Mouse (Mus musculus): Measurements from ENCODE around the gene Ppcs. TPM values are rescaled to one million over a fixed set of nuclear protein-coding genes. Genes with fewer than 3 reads are reported as not detected.

The Ppcs gene
- polyA plus RNA-seq, 1 experiment from 2014 or later: 41.6 TPM

DNA sequence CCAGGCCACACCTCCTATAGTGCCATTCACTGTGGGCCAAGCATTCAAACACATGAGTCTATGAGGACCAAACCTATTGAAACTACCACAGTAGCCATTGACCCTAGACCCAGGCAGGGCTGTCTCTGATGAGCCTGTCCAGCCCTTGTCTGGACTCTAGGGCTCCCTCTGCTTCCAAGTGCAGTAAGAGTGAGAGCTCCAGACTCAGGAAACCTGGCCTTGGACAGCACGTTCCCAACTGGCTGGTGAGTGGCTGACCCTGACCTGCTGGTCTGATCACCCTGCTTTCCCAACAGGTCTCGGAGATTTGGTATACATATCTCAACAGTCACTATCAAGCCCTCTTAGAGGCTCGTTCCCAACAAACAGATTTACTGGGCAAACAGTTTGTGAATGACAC lies 25.6 kb upstream of the Ppcs start:
- no peak overlapping the region for H3K9ac ChIP-seq
- no peak overlapping the region for H3K27ac ChIP-seq
- WGBS: 80% methylated on average over 3 of the region's 3 CpGs
- ATAC-seq (replicated peaks; ENCODE audit: low FRiP score): no peak
- no peaks in the 10 kb centered on the region for H3K27me3 ChIP-seq
- no peaks in the 10 kb centered on the region for H3K36me3 ChIP-seq
- no peak overlapping the region for H3K4me3 ChIP-seq (replicated peaks)
- no peaks in the 10 kb centered on the region for H3K9me3 ChIP-seq (replicated peaks)
- no peaks in the 10 kb centered on the region for H3K4me1 ChIP-seq
- no peak overlapping the region for H3K4me2 ChIP-seq

DNA sequence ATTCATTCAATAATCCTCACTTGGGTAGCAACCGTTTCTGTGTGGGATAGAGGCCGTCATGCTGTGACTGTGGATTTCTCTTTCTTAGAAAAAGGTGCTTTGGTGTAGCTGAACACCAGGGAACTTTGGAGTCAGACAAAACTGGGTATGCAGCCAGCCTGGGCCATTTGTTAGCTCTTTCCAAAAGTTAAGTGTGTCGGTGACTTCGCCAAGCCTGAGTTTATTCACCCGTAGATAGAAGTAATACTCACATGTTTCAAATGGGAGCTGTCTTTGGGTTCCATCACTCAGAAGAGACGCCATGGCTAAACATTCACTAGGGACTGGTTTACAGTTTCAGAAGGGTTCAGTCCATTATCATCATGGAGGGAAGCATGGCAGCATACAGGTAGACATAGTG lies 25.0 kb upstream of the Ppcs start:
- peaks cover 4% of the 10 kb centered on the region for H3K4me1 ChIP-seq
- H3K9me3 ChIP-seq (replicated peaks): no peaks in the 10 kb centered on the region
- WGBS: 93% methylated on average over 6 of the region's 6 CpGs

DNA sequence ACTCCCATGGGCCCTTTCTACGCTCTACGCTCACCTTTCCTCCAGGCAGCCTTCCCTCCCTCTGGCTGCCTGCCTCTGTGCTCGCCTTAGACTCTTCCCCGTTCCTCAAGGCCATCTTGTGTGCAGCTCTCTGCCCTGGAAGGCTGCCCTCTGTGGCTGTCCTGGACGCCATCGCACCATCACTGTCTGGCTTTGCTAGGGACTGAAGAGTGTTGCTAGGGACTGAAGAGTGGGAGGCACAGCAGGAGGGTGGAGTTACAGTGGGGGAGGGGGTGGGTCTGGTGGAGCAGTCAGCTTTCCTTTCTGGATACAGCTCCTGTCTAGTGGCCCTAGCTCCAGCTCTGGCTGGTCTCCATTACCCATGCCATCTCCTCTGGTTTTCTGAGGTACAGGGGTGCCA lies 20.3 kb upstream of the Ppcs start:
- no peaks in the 10 kb centered on the region for H3K36me3 ChIP-seq
- H3K4me1 ChIP-seq: peaks cover 4% of the 10 kb centered on the region
- H3K9ac ChIP-seq: no peak overlapping the region
- H3K27me3 ChIP-seq: no peaks in the 10 kb centered on the region
- H3K9me3 ChIP-seq (replicated peaks): no peaks in the 10 kb centered on the region
- 31% methylated on average over 6 of the region's 6 CpGs for WGBS
- 0 out of 2 replicates have a peak overlapping the region, but pooled peaks have one; percentile 9 for H3K4me2 ChIP-seq
- no peak overlapping the region for H3K4me3 ChIP-seq (replicated peaks)
- ATAC-seq (replicated peaks; ENCODE audit: low FRiP score): peak; percentile 52; the same call in 1 of the 2 replicates
- no peak overlapping the region for H3K27ac ChIP-seq

More for the DNA sequence above, 25.0 kb upstream of the Ppcs start:
- no peak for ATAC-seq (replicated peaks; ENCODE audit: low FRiP score)
- Histone ChIP-seq H3K4me2 (no peak overlapping the region), H3K27ac (no peak overlapping the region), H3K36me3 (no peaks in the 10 kb centered on the region), H3K4me3 (replicated peaks) (no peak overlapping the region), H3K27me3 (no peaks in the 10 kb centered on the region), H3K9ac (no peak overlapping the region)

DNA sequence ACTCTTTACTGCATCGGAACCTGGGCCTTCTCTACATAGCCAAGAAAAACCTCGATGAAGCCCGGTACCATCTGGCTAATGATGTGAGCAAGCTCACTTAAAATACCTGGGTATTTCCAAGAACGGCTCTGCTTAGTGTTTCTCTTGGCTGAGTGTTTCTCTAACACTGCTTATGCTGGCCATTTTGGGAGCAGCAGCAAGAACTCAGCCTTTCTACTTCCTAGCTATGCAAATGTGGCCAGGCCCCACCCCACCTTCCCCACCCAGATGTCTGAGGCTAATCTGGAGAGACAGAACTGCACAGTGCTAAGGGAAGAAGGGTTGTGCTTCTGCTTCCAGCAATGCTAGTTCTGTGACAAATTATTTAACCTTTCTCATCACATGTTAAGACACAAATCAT lies 19.6 kb upstream of the Ppcs start:
- WGBS: 89% methylated on average over 4 of the region's 4 CpGs
- Histone ChIP-seq H3K27me3 (no peaks in the 10 kb centered on the region), H3K9me3 (replicated peaks) (no peaks in the 10 kb centered on the region), H3K36me3 (no peaks in the 10 kb centered on the region), H3K4me1 (peaks cover 4% of the 10 kb centered on the region), H3K27ac (no peak overlapping the region), H3K9ac (no peak overlapping the region), H3K4me3 (replicated peaks) (no peak overlapping the region), H3K4me2 (no peak overlapping the region)
- no peak for ATAC-seq (replicated peaks; ENCODE audit: low FRiP score)

DNA sequence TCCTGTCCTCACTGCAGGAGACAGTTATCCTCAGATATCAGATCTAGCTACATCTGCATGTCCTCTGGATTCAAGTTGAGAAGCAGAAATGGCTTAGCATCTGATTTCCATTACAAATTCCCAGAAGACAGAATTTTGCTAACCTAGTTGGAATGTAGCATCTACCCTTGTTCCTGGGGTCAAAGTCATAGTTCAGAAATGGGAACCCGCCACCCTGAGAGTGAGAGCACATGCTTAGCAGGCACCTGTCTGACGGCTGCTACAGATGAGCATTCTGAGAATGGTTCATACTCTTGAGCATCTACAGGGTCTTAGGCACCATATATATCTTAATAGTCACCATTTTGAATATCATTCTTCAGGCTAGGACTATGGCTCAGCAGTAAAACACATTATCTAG lies 15.7 kb upstream of the Ppcs start:
- 82% methylated on average over 2 of the region's 2 CpGs for WGBS
- Histone ChIP-seq H3K27ac (no peak overlapping the region), H3K4me3 (replicated peaks) (no peak overlapping the region), H3K4me2 (no peak overlapping the region), H3K27me3 (no peaks in the 10 kb centered on the region), H3K36me3 (no peaks in the 10 kb centered on the region), H3K9me3 (replicated peaks) (no peaks in the 10 kb centered on the region), H3K4me1 (peaks cover 4% of the 10 kb centered on the region), H3K9ac (no peak overlapping the region)
- no peak for ATAC-seq (replicated peaks; ENCODE audit: low FRiP score)

DNA sequence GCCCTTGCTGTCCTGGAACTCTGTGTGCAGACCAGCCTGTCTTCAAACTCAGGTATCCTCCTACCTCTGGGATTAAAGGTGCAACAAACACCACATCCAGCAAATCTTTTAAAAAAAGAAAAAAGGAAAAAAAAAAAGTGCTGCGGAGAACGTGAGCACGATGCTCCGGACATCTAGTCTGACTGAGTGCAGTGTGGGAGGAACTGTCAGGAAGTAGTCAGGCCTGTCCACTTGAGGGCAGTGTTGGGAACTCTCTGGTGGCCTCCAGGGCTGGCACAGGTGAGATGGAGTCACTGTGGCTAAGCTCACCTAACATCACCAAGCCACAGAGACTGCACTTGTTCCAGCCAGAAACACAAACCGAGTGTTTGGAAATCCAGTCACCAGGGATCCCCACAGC lies 8.5 kb upstream of the Ppcs start:
- H3K9ac ChIP-seq: no peak overlapping the region
- no peak overlapping the region for H3K27ac ChIP-seq
- 0 out of 2 replicates have a peak, but pooled peaks have one; percentile 49 for ATAC-seq (replicated peaks; ENCODE audit: low FRiP score)
- 22% methylated on average over 5 of the region's 5 CpGs for WGBS
- no peaks in the 10 kb centered on the region; the same call in 1 of the 2 replicates for H3K4me1 ChIP-seq
- H3K4me3 ChIP-seq (replicated peaks): no peak overlapping the region
- no peaks in the 10 kb centered on the region for H3K27me3 ChIP-seq
- no peak overlapping the region for H3K4me2 ChIP-seq
- no peaks in the 10 kb centered on the region for H3K9me3 ChIP-seq (replicated peaks)
- no peaks in the 10 kb centered on the region for H3K36me3 ChIP-seq

DNA sequence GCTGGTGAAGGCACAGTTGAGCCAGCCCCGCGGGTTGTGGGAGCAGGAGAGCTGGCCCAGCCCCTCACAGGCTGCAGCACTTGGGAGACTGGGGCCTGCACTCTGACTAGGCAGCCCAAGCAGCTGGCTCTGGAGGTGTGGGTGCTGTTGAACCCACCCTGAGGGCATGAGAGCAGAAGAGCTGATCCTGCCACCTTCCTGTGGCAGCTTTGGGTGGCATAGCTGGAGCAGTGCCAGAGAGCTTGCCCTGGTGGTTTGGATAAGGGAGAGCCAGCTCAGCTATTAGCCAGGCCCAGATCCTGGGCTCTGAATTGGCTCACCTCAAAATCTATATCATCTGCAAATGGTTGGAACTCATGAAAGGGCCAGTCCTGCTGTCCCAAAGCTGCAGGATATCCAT lies 5.5 kb upstream of the Ppcs start:
- Histone ChIP-seq H3K27ac (no peak overlapping the region), H3K9me3 (replicated peaks) (no peaks in the 10 kb centered on the region), H3K27me3 (no peaks in the 10 kb centered on the region), H3K36me3 (no peaks in the 10 kb centered on the region), H3K4me3 (replicated peaks) (no peak overlapping the region), H3K9ac (no peak overlapping the region), H3K4me2 (no peak overlapping the region), H3K4me1 (peaks cover 13% of the 10 kb centered on the region)
- ATAC-seq (replicated peaks; ENCODE audit: low FRiP score): no peak
- WGBS: 63% methylated on average over 2 of the region's 2 CpGs

DNA sequence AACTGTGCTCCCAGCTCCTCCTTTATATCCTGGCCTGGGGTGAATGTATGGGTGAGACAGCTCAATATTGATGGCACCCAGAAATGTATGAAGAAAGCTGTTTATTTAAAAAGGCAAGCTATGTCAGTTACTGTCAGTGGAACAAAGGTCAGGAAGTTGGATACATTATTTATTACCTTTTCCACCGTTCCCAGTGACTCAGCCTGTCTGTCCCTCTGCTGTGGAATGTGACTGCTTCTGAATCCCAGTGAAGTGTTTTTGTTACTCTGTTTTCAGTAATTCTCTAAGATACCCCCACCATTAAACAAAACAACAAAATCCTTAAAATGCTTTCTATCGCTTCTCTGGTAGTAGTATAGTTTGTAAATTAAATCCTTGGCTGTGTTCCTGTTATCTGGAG lies 3.4 kb upstream of the Ppcs start:
- Histone ChIP-seq H3K27ac (0 out of 2 replicates have a peak overlapping the region, but pooled peaks have one; percentile 29), H3K4me1 (peaks cover 25% of the 10 kb centered on the region), H3K4me3 (replicated peaks) (no peak overlapping the region), H3K4me2 (no peak overlapping the region), H3K9ac (no peak overlapping the region), H3K9me3 (replicated peaks) (no peaks in the 10 kb centered on the region), H3K36me3 (no peaks in the 10 kb centered on the region), H3K27me3 (no peaks in the 10 kb centered on the region)
- ATAC-seq (replicated peaks; ENCODE audit: low FRiP score): no peak
- 29% methylated on average over 2 of the region's 2 CpGs for WGBS

DNA sequence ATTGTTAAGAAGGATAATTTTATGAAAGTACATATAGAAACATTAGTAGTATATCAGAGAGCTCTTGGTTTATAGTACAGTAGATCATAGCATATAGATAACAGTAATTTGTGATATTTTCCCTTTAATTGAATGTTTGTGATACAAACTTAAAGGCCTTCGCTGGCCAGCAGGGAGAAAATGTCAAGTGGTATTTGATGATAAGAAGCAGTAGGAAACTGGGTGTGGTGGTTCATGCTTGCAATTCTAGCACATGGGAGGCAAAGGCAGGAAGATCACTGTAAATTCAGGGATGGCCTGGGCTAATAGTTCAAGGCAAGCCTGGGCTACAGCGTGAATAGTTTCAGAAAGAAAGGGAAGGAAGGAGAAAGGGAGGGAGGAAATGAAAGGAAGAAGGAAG lies 2.9 kb upstream of the Ppcs start:
- 86% methylated on average over 2 of the region's 2 CpGs for WGBS
- H3K9me3 ChIP-seq (replicated peaks): no peaks in the 10 kb centered on the region
- H3K27ac ChIP-seq: no peak overlapping the region
- no peak overlapping the region for H3K4me3 ChIP-seq (replicated peaks)
- H3K4me2 ChIP-seq: no peak overlapping the region
- H3K36me3 ChIP-seq: no peaks in the 10 kb centered on the region
- no peak for ATAC-seq (replicated peaks; ENCODE audit: low FRiP score)
- H3K4me1 ChIP-seq: peaks cover 28% of the 10 kb centered on the region
- H3K9ac ChIP-seq: no peak overlapping the region
- no peaks in the 10 kb centered on the region for H3K27me3 ChIP-seq

DNA sequence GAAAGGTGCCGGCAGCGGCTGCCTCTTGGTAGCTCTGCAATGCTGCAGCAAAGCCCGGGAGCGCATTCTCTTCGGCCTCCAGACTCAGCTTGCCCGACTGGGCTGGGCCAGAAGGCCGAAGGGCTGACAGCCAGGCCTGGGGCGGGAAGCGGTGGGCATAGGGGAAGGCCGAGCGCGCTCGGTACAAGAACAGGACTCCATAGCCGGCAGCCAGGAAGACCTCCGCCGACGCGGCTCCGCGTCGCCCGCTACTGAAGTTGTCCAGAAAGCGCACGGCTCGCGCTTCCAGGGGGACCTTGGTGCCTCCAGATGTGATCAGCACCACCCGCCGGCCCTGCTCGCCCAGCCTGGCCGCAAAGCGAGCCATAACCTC lies 313 bp downstream of the Ppcs start:
- no peaks in the 10 kb centered on the region for H3K9me3 ChIP-seq (replicated peaks)
- under 1% methylated on average over 31 of the region's 31 CpGs for WGBS
- ATAC-seq (replicated peaks; ENCODE audit: low FRiP score): peak; percentile 64; the same call in 1 of the 2 replicates
- H3K9ac ChIP-seq: peak overlapping the region; percentile 69
- peaks cover 20% of the 10 kb centered on the region for H3K36me3 ChIP-seq
- peak overlapping the region; percentile 97 for H3K27ac ChIP-seq
- H3K4me1 ChIP-seq: peaks cover 28% of the 10 kb centered on the region
- peak overlapping the region; percentile 91 for H3K4me2 ChIP-seq
- H3K4me3 ChIP-seq (replicated peaks): peak overlapping the region; percentile 61
- H3K27me3 ChIP-seq: no peaks in the 10 kb centered on the region

DNA sequence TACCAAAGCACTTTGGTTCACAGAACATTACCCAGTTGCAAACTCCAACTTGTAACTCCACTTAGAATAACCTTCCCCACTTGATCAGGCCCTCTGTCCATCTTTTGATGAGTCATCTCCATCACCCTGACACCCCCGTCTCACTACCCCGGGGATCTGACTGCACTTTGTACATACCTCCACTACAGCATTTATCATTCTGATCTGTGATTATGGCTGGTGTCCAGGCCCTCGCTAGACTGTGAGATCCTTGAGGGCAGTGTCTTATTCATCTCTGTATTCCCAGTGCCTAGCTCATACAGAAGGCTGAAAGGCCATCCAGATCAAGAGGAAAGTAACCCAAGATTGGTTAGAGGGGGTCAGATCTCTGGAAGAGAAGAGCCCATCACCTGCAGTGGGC lies 1.0 kb downstream of the Ppcs start:
- Histone ChIP-seq H3K4me2 (peak overlapping the region; percentile 91), H3K36me3 (peaks cover 20% of the 10 kb centered on the region)

DNA sequence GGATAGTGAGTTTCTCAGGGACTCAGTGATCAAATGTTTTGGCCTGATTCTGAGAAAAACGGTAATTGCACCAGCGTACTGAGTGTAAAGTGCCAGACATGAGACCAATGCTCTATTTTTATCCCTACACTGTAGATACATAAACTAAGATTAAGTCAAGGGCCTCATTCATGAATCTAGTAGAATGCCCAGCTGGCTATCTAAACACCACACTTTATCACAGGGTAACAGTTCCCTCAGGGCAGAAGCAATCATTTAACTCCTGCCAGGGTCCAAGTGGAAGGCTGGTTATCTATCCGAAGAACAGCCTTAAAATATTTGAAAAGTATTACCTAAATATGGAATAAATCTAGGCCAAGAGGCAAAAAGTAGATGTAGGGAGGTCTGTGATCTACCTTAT lies 4.3 kb downstream of the Ppcs start:
- no peak overlapping the region for H3K4me3 ChIP-seq (replicated peaks)
- WGBS: 91% methylated on average over 3 of the region's 3 CpGs
- no peak overlapping the region for H3K4me2 ChIP-seq

More for the DNA sequence above, 1.0 kb downstream of the Ppcs start:
- no peak for ATAC-seq (replicated peaks; ENCODE audit: low FRiP score)
- Histone ChIP-seq H3K4me1 (peaks cover 28% of the 10 kb centered on the region), H3K9me3 (replicated peaks) (no peaks in the 10 kb centered on the region), H3K4me3 (replicated peaks) (peak overlapping the region; percentile 61), H3K27ac (no peak overlapping the region), H3K9ac (peak overlapping the region; percentile 69), H3K27me3 (no peaks in the 10 kb centered on the region)
- 42% methylated on average over 3 of the region's 3 CpGs for WGBS

DNA sequence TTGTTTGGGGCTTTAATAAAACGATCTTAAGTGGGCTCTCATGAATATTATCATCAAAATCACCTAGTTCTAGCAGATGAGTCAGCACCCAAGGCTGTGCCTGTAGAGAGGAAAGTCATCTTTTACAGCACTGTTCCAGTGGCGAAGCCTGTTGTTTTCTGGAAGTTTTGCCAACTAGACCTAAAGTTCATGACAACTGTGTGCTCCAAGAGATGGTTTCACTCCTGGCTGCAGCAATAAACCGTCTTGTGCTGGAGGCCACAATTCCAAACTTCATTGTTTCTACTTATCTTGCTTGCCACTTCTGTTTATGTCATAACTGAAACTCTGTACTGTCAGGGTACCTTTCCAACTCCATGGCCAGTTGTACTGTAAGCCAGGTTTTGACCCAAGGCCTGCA lies 5.0 kb downstream of the Ppcs start:
- H3K27me3 ChIP-seq: no peaks in the 10 kb centered on the region
- H3K36me3 ChIP-seq: peaks cover 20% of the 10 kb centered on the region
- ATAC-seq (replicated peaks; ENCODE audit: low FRiP score): no peak
- H3K4me2 ChIP-seq: no peak overlapping the region
- H3K9ac ChIP-seq: no peak overlapping the region
- no peaks in the 10 kb centered on the region for H3K9me3 ChIP-seq (replicated peaks)
- 80% methylated on average over 3 of the region's 3 CpGs for WGBS
- peaks cover 30% of the 10 kb centered on the region for H3K4me1 ChIP-seq
- no peak overlapping the region for H3K27ac ChIP-seq
- no peak overlapping the region for H3K4me3 ChIP-seq (replicated peaks)

More for the DNA sequence above, 4.3 kb downstream of the Ppcs start:
- no peaks in the 10 kb centered on the region for H3K27me3 ChIP-seq
- peaks cover 27% of the 10 kb centered on the region for H3K4me1 ChIP-seq
- no peak overlapping the region for H3K9ac ChIP-seq
- no peak for ATAC-seq (replicated peaks; ENCODE audit: low FRiP score)
- H3K36me3 ChIP-seq: peaks cover 20% of the 10 kb centered on the region
- H3K27ac ChIP-seq: no peak overlapping the region
- no peaks in the 10 kb centered on the region for H3K9me3 ChIP-seq (replicated peaks)
